In the genomic region with DNA sequence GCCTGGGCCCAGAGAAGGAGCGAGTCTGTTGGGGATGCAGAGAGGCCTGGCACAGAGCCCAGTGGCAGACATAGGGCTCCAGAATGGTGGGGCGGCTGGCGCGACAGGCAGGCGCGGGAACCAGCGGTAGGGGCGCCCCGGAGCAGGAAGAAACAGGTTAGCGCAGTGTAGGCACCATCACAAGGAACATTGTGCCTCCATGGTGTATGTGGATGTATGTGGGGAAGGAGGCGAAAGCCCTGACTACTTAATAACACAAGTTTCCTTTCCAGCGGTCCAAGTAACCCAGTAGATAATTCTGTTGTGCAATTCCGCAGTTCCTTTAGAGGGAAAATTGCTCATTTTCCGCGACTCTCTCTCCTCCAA, we compare ENCODE assay signal across 8 mouse cellular contexts. TPM values are rescaled to one million over a fixed set of nuclear protein-coding genes. Genes with fewer than 3 reads are reported as not detected.
DNase-seq lines count a peak whose midpoint lies in the region; ATAC-seq and TF ChIP-seq lines count a peak whose summit lies in the region.
"Not testable (repeated sequence)": the region's sequence is repeated elsewhere in the genome, so short reads cannot be mapped to it uniquely, and the experiment has no call there.

No protein-coding gene starts in this region.

- H3K4me2 ChIP-seq in forebrain, embryonic 14.5 days (ENCODE audit: low read length) = peak overlapping the region; percentile 57
- peak overlapping the region; percentile 69 for H3K4me2 ChIP-seq in kidney, postnatal 0 days (ENCODE audit: low read length)

- TF ChIP-seq CTCF in E14TG2a.4 (conservative IDR thresholded peaks at IDR 0.05; ENCODE audit: low read length); cortical plate, adult 2 months (IDR thresholded peaks at IDR 0.05; ENCODE audit: extremely low read depth, insufficient read depth, low read length); lung, adult 2 months (IDR thresholded peaks at IDR 0.05; ENCODE audit: insufficient read depth, low read length); testis, adult 2 months (IDR thresholded peaks at IDR 0.05; ENCODE audit: control insufficient read depth, insufficient read depth, insufficient replicate concordance, low read depth, low read length): not testable (repeated sequence)
- peak; percentile 50 for TF ChIP-seq CTCF in kidney, postnatal 0 days (IDR thresholded peaks at IDR 0.05; ENCODE audit: low read depth)

- H3K36me3 ChIP-seq in E14TG2a.4 (ENCODE audit: insufficient read depth, low read length); forebrain, embryonic 14.5 days (ENCODE audit: control insufficient read depth, insufficient read depth, low read length); kidney, postnatal 0 days (ENCODE audit: insufficient read depth, low read length); testis, adult 2 months (ENCODE audit: control insufficient read depth, insufficient read depth, low read length): not testable (repeated sequence)
- peaks cover 14% of the 10 kb centered on the region for H3K36me3 ChIP-seq in hindbrain, embryonic 10.5 days

- DNase-seq in forebrain, embryonic 14.5 days (ENCODE audit: low spot score) = peak; percentile 64
- not testable (repeated sequence) for DNase-seq in hindbrain, embryonic 10.5 days (ENCODE audit: low spot score); lung, adult 2 months
- peak; percentile 44 for DNase-seq in kidney, postnatal 0 days (ENCODE audit: low spot score)

- WGBS in forebrain, embryonic 14.5 days = 0% methylated on average over 14 of the region's 15 CpGs
- 0% methylated on average over 14 of the region's 15 CpGs for WGBS in hindbrain, embryonic 10.5 days
- WGBS in kidney, postnatal 0 days = under 1% methylated on average over 14 of the region's 15 CpGs
- under 1% methylated on average over 15 of the region's 15 CpGs for WGBS in lung, adult 2 months

- H3K9ac ChIP-seq in forebrain, embryonic 14.5 days (ENCODE audit: low read length) = peak overlapping the region; percentile 59
- peak overlapping the region; percentile 43 for H3K9ac ChIP-seq in kidney, postnatal 0 days (ENCODE audit: low read depth, low read length)

- H3K4me3 ChIP-seq in E14TG2a.4 (replicated peaks; ENCODE audit: low read length) = peak overlapping the region; percentile 79
- H3K4me3 ChIP-seq in cortical plate, adult 2 months (ENCODE audit: insufficient read depth, low read length) = peak overlapping the region; percentile 45
- H3K4me3 ChIP-seq in forebrain, embryonic 14.5 days (ENCODE audit: low read depth, low read length) = peak overlapping the region; percentile 41
- H3K4me3 ChIP-seq in hindbrain, embryonic 10.5 days = peak overlapping the region; percentile 59
- H3K4me3 ChIP-seq in kidney, postnatal 0 days (replicated peaks; ENCODE audit: low read depth, low read length) = peak overlapping the region; percentile 49
- peak overlapping the region; percentile 62 for H3K4me3 ChIP-seq in lung, adult 2 months (replicated peaks; ENCODE audit: extremely low read depth, low read depth, low read length)
- peak overlapping the region; percentile 85 for H3K4me3 ChIP-seq in testis, adult 2 months (ENCODE audit: control insufficient read depth, low read depth, low read length)

- ATAC-seq in forebrain, embryonic 14.5 days = peak; percentile 97
- peak; percentile 96 for ATAC-seq in kidney, postnatal 0 days (replicated peaks; ENCODE audit: low FRiP score, low read depth)
- peak; percentile 68 for ATAC-seq in monocyte, adult 5-6 weeks (replicated peaks; ENCODE audit: insufficient number of reproducible peaks, low FRiP score, low TSS enrichment, poor library complexity, severe bottlenecking)

- H3K27me3 ChIP-seq in E14TG2a.4 (ENCODE audit: insufficient read depth, low read length); forebrain, embryonic 14.5 days (replicated peaks; ENCODE audit: control insufficient read depth, insufficient read depth, low read length); hindbrain, embryonic 10.5 days (ENCODE audit: insufficient read depth, poor library complexity, severe bottlenecking); kidney, postnatal 0 days (ENCODE audit: insufficient read depth, low read length); testis, adult 2 months (ENCODE audit: control insufficient read depth, insufficient read depth, low read length): not testable (repeated sequence)

- H3K4me1 ChIP-seq in E14TG2a.4 (replicated peaks; ENCODE audit: low read depth, low read length); cortical plate, adult 2 months (ENCODE audit: control insufficient read depth, insufficient read depth, low read length); forebrain, embryonic 14.5 days (ENCODE audit: control insufficient read depth, insufficient read depth, low read length); kidney, postnatal 0 days (replicated peaks; ENCODE audit: insufficient read depth, low read length); lung, adult 2 months (ENCODE audit: control insufficient read depth, insufficient read depth, low read length); testis, adult 2 months (ENCODE audit: control insufficient read depth, insufficient read depth, low read length): not testable (repeated sequence)
- H3K4me1 ChIP-seq in hindbrain, embryonic 10.5 days (replicated peaks) = peaks cover 10% of the 10 kb centered on the region

- not testable (repeated sequence) for TF ChIP-seq POLR2A in cortical plate, adult 2 months (IDR thresholded peaks at IDR 0.05; ENCODE audit: extremely low read depth, insufficient read depth, low read length); lung, adult 2 months (IDR thresholded peaks at IDR 0.05; ENCODE audit: borderline replicate concordance, extremely low read depth, low read depth, low read length); testis, adult 2 months (IDR thresholded peaks at IDR 0.05; ENCODE audit: control insufficient read depth, low read depth, low read length)

- peak overlapping the region; percentile 89 for H3K27ac ChIP-seq in cortical plate, adult 2 months (ENCODE audit: insufficient read depth, low read length)
- peak overlapping the region; percentile 75 for H3K27ac ChIP-seq in forebrain, embryonic 14.5 days (ENCODE audit: low read depth, low read length)
- H3K27ac ChIP-seq in hindbrain, embryonic 10.5 days = peak overlapping the region; percentile 89
- peak overlapping the region; percentile 89 for H3K27ac ChIP-seq in kidney, postnatal 0 days
- H3K27ac ChIP-seq in testis, adult 2 months (ENCODE audit: control insufficient read depth, insufficient read depth, low read depth, low read length) = peak overlapping the region; percentile 74

- H3K9me3 ChIP-seq in E14TG2a.4 (ENCODE audit: low read length); forebrain, embryonic 14.5 days (replicated peaks; ENCODE audit: control insufficient read depth, low read length); hindbrain, embryonic 10.5 days; kidney, postnatal 0 days (replicated peaks; ENCODE audit: low read length): not testable (repeated sequence)

RNA-seq across cellular contexts. Expression of a gene that starts 0.3 kb away (rescaled TPM):
- polyA plus RNA-seq in cortical plate, adult 2 months (2012; rRNA removed) = 24.8 and 28.5 TPM in 2 replicates
- 2.5 TPM in 1 of 2 replicates, not detected in the other for polyA plus RNA-seq in forebrain, embryonic 14.5 days (2014; fragmentation: Nextera tagmentation; extraction: Ambion mirVana)
- polyA plus RNA-seq in hindbrain, embryonic 10.5 days (2016; fragmentation: Nextera tagmentation; extraction: Ambion mirVana) = not detected in 2 replicates
- polyA plus RNA-seq in kidney, postnatal 0 days (2015; fragmentation: Nextera tagmentation; extraction: Ambion mirVana) = not detected in 2 replicates
- 20.3 and 46.2 TPM in 2 replicates for polyA plus RNA-seq in lung, adult 2 months (2012; rRNA removed)
- total RNA-seq in monocyte, adult 5-6 weeks (2017) = 8.7 to 29.0 TPM (median 10.8 TPM) in 3 replicates
- 4.8 and 5.5 TPM in 2 replicates for polyA plus RNA-seq in testis, adult 2 months (2012; rRNA removed)

RNA-seq across cellular contexts. Expression of a gene that starts 11.1 kb away (rescaled TPM):
- 0.87 and 1.4 TPM in 2 replicates for polyA plus RNA-seq in cortical plate, adult 2 months (2012; rRNA removed)
- polyA plus RNA-seq in forebrain, embryonic 14.5 days (2014; fragmentation: Nextera tagmentation; extraction: Ambion mirVana) = 0.46 and 0.69 TPM in 2 replicates
- 0.54 and 0.86 TPM in 2 replicates for polyA plus RNA-seq in hindbrain, embryonic 10.5 days (2016; fragmentation: Nextera tagmentation; extraction: Ambion mirVana)
- 0.79 and 1.1 TPM in 2 replicates for polyA plus RNA-seq in kidney, postnatal 0 days (2015; fragmentation: Nextera tagmentation; extraction: Ambion mirVana)
- polyA plus RNA-seq in lung, adult 2 months (2012; rRNA removed) = 0.97 and 1.1 TPM in 2 replicates
- total RNA-seq in monocyte, adult 5-6 weeks (2017) = 1.9 to 3.0 TPM (median 1.9 TPM) in 3 replicates
- polyA plus RNA-seq in testis, adult 2 months (2012; rRNA removed) = 22.3 and 22.9 TPM in 2 replicates

RNA-seq across cellular contexts. Expression of a gene that starts 13.8 kb away (rescaled TPM):
- polyA plus RNA-seq in cortical plate, adult 2 months (2012; rRNA removed) = 29.3 and 31.3 TPM in 2 replicates
- 20.5 and 28.2 TPM in 2 replicates for polyA plus RNA-seq in forebrain, embryonic 14.5 days (2014; fragmentation: Nextera tagmentation; extraction: Ambion mirVana)
- 72.3 and 83.2 TPM in 2 replicates for polyA plus RNA-seq in hindbrain, embryonic 10.5 days (2016; fragmentation: Nextera tagmentation; extraction: Ambion mirVana)
- 78.5 and 81.0 TPM in 2 replicates for polyA plus RNA-seq in kidney, postnatal 0 days (2015; fragmentation: Nextera tagmentation; extraction: Ambion mirVana)
- polyA plus RNA-seq in lung, adult 2 months (2012; rRNA removed) = 35.3 and 37.0 TPM in 2 replicates
- total RNA-seq in monocyte, adult 5-6 weeks (2017) = 61.9 to 69.4 TPM (median 68.2 TPM) in 3 replicates
- polyA plus RNA-seq in testis, adult 2 months (2012; rRNA removed) = 5.6 and 5.8 TPM in 2 replicates

RNA-seq across cellular contexts. Expression of a gene that starts 14.0 kb away (rescaled TPM):
- 169 and 177 TPM in 2 replicates for polyA plus RNA-seq in cortical plate, adult 2 months (2012; rRNA removed)
- polyA plus RNA-seq in forebrain, embryonic 14.5 days (2014; fragmentation: Nextera tagmentation; extraction: Ambion mirVana) = 81.4 and 86.0 TPM in 2 replicates
- 59.0 and 63.9 TPM in 2 replicates for polyA plus RNA-seq in hindbrain, embryonic 10.5 days (2016; fragmentation: Nextera tagmentation; extraction: Ambion mirVana)
- 49.5 and 52.6 TPM in 2 replicates for polyA plus RNA-seq in kidney, postnatal 0 days (2015; fragmentation: Nextera tagmentation; extraction: Ambion mirVana)
- 99.1 and 111 TPM in 2 replicates for polyA plus RNA-seq in lung, adult 2 months (2012; rRNA removed)
- total RNA-seq in monocyte, adult 5-6 weeks (2017) = 34.7 to 50.0 TPM (median 44.9 TPM) in 3 replicates
- 35.1 and 48.1 TPM in 2 replicates for polyA plus RNA-seq in testis, adult 2 months (2012; rRNA removed)

RNA-seq across cellular contexts. Expression of a gene that starts 19.9 kb away (rescaled TPM):
- polyA plus RNA-seq in cortical plate, adult 2 months (2012; rRNA removed) = 57.6 and 62.4 TPM in 2 replicates
- polyA plus RNA-seq in forebrain, embryonic 14.5 days (2014; fragmentation: Nextera tagmentation; extraction: Ambion mirVana) = 322 and 355 TPM in 2 replicates
- polyA plus RNA-seq in hindbrain, embryonic 10.5 days (2016; fragmentation: Nextera tagmentation; extraction: Ambion mirVana) = 384 and 423 TPM in 2 replicates
- polyA plus RNA-seq in kidney, postnatal 0 days (2015; fragmentation: Nextera tagmentation; extraction: Ambion mirVana) = 211 and 212 TPM in 2 replicates
- 12.0 and 23.2 TPM in 2 replicates for polyA plus RNA-seq in lung, adult 2 months (2012; rRNA removed)
- total RNA-seq in monocyte, adult 5-6 weeks (2017) = 8.5 to 22.9 TPM (median 11.7 TPM) in 3 replicates
- polyA plus RNA-seq in testis, adult 2 months (2012; rRNA removed) = 31.1 and 33.9 TPM in 2 replicates
